Mouse (Mus musculus): ENCODE results near the gene Kcnb1.

The Kcnb1 gene

DNA sequence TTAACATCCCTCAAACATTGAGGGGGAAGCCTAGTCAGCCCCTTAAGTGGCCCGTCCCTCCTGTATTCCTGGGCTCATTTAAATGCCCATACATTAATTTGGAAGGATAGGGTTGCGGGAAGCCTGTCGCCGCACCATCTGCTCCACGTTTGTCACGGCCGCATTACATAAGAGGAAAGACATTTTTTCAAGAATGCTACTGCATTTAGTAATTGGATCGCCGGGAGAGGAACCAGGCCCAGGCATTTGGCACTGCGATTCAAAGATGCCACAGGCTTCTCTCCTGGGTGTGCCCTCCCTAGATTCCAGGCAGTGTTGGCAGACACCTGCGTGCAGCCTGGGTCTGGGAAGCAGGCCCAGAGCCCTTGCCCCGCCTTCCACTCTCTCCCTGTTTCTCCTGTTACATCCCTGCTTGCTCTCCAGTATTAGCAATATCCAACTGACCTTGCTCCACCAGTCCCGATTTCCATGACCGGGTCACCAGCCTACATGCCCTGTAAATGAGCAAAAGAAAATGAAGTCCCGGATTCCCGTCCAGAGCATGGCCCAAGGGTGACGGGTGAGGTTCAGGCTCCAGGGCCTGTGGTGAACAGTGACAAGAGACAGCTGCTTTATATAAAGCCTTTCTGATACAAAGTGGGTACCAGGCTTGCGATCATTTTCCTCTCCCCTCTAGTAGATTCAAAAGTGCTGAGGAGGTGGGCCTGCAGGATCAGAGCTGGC lies 110.3 kb downstream of the Kcnb1 start:
- no peak for DNase-seq (ENCODE audit: low read depth, low spot score)

DNA sequence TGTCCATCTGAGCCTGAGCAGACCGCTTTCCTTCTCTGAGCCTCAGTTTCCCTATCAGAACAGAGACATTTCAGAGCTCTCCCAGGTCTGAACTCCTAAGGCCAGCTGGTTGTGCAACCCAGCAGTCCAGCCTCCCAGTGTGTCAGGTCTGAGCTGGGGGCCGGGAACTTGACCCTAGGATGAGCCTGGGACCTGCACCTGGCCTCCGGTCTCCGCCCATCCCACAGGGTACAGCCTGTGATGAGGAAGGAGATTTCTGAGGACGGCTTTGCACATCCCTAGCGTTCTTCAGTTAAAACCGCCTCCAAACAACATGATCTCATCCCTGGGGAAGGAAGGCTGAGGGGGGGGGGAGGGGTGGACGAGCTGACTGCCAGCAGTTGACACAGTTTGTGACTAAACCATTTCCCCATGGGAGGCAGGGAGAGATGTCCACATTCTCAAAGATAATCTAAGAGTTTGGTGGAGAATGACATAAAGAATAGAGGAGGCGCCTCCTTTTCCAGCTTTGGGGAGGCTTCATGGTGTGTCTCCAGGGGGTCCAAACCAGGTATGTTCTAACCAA lies 110.9 kb downstream of the Kcnb1 start:
- no peak for DNase-seq (ENCODE audit: low read depth, low spot score)

DNA sequence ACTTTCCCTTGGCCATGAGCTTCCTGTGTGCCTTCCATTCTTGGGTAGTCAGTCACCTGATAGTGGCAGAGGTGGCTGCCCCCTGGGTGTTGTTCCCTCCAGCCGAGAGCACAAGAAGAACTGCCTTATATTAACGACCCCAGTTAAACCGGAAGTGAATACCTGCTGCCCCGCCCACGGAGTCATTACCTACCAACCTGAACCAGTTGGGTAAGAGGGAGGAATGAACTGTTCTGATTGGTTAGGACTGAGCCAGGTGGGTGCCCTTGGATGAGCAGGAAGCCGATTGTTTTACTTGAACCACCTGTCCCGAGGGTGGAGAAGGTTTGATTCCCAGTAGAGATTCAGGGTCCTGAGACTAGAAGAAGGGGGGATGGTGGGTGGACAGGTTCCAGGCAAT lies 111.5 kb downstream of the Kcnb1 start:
- no peak for DNase-seq (ENCODE audit: low read depth, low spot score)

- DNase-seq (ENCODE audit: low read depth, low spot score): no peak
These were observed 112.6 kb downstream of the Kcnb1 start for GRCm38 (mm10) chr2:167077199-167077962.

DNA sequence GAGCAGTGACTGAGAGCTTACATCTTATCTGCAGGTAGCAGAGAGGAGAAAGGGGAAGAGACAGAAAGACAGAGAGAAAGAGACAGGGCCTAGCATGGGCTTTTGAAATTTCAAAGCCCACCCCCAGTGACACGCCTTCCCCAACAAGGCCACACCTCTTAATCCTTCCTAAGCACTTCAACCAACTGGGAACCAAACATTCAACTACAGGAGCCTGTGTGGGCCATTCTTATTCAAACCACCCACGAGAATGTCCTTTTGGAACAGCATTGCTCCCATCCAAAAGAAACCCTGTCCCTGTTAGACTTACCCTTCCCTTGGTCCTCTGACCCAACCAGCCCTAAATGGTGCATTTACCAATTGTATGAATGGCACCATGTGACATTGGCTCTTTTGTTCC lies 113.2 kb downstream of the Kcnb1 start:
- DNase-seq (ENCODE audit: low read depth, low spot score): no peak

DNA sequence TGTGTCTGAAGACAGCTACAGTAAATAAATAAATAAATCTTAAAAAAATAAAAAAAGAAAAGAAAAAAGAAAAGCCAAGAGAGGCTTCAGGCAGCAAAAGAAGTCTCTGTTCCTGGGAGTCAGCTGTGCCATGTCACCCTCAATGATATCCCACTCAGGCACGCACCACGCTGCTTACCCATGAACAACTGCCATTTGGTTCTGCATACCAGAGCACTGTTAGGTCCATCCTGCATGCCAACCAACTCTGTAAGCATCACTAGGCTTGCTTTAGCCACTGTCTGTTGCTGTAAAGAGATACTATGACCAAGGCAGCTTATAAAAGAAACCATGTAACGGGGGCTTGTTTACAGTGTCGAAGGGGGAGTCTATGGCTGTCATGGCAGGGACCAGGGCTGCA lies 113.6 kb downstream of the Kcnb1 start:
- no peak for DNase-seq (ENCODE audit: low read depth, low spot score)

DNA sequence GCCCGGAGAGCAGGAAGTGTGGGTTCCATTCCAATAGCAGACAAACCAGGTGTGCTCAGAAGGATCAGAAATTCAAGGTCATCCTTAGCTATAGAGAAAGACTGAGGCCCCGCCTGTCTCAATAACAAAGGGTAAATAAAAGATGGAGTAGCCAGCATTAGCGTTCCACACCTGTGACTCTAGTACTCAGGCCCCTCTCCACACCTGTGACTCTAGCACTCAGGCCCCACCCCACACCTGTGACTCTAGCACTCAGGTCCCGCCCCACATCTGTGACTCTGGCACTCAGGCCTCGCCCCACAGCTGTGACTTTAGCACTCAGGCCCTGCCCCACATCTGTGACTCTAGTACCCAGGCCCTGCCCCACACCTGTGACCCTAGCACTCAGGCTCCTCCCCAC lies 115.4 kb downstream of the Kcnb1 start:
- no peak for DNase-seq (ENCODE audit: low read depth, low spot score)

DNA sequence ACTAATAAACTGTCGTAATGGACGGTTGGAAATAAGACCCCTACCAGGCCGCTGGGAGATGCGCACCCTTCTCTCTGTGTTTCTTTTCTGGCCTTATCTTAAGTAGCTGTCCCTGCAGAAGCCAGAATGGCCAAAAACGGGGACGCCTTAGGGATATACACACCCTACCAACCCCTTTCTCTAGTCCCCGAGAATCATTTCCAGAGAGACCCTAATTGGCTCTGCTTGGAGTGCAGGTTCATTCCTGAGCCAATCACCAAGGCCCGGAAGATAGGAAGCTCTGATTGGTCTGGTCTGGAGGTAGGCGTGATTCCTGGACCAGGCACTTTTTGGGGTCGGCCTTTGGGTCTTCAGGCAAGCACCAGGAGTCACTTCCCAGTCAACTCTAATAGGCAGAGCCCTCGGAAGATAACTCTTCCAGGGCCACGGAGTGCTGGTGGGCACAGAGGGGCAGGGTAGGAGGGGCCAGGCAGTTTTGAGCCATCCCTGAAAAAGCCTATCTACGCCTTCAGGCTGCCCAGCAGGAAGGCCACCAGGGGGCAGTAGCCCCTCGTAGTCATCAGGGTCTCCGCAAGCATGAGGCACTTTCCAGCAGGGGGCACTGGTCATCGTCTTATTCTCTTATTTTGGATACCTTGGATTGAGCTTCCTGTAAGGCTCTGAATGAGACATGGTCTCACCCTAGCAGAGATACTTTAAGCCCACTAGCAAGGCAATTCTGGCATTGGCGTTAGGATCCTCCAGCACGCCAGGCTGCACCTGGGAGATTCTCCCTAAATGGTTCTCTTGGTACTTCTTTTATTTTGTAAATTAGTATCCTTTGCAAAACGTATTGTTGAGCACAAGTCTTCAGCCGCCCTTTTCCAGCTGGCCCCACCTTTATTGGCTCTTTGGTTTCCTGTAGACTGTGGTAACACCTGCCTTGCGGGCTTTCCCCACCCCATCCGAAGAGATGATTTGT lies 118.0 kb downstream of the Kcnb1 start:
- DNase-seq (ENCODE audit: low read depth, low spot score): peak; percentile 76

DNA sequence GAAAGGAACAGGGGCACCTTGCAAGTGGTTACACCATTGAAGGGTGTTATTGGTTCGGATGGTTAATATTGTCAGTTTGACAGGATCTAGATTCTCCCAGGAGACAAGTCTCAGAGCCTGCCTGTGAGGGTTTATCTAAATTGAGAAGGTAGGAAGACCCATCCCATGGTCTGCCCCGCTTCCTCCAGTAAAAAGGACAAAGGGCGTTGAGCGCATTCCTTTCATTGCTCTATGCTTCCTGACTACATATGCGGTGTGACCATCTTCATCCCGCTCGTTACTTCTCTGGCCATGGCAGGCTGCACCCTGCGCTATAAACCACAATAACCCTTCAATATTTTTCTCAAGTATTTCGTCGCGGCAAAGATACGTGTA lies 118.7 kb downstream of the Kcnb1 start:
- no peak for DNase-seq (ENCODE audit: low read depth, low spot score)

GRCm38 (mm10) chr2:167070341-167070740 lies 119.6 kb downstream of the Kcnb1 start:
- DNase-seq (ENCODE audit: low read depth, low spot score): no peak

- DNase-seq (ENCODE audit: low read depth, low spot score): no peak
These were observed 122.4 kb downstream of the Kcnb1 start for GRCm38 (mm10) chr2:167067575-167067974.

- DNase-seq (ENCODE audit: low read depth, low spot score): no peak
These were observed 123.1 kb downstream of the Kcnb1 start for GRCm38 (mm10) chr2:167066528-167067516.

DNA sequence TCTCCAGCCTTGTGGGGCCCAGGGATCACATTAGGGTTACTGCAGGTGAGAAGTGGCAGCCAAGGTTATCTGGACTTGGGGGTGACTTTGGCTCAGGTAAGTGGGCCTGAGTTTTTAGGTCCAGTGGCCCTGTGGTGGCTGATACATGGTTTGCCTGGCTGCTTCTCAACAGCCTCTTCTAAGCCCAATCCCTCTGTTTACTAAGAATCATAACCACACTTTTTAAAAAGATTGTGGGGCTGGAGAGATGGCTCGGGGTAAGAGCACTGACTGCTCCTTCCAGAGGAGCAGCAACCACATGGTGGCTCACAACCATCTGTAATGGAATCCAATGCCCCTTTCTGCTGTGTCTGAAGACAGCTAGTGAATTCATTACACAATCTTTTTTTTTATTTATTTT lies 123.9 kb downstream of the Kcnb1 start:
- no peak for DNase-seq (ENCODE audit: low read depth, low spot score)

DNA sequence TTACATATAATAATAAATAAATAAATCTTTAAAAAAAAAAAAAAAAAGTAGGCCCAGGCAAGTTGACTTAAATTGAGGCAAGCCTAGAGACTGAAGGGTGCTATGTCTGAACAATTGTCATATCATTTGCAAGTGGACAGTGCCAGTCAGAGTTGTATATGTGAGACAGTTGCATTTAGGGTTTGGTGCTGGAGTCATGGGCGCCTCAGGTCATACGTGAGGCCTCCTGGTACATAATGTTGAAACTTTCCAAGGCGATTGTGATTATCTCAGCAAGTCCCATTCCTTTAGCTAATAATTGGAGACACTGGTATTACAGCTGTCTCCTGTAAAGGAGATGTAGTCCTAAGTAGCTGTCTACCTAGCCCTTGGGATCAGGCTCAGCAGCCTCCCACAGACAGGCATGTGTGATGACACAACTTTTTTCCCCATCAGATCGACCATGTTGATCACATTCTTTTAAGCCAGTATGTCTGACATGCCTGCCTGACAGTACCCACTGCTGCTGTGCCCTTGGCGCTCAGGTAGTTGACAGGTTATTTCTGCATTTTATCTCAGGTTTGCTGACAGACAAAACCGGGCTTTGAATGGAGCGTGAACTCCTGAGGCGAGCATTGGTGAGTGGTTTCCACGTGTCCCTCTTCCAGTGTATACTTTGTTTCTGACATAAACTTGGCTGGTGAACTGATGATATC lies 125.2 kb downstream of the Kcnb1 start:
- DNase-seq (ENCODE audit: low read depth, low spot score): no peak

- no peak for DNase-seq (ENCODE audit: low read depth, low spot score)
These were observed 126.0 kb downstream of the Kcnb1 start for GRCm38 (mm10) chr2:167063906-167064496.

DNA sequence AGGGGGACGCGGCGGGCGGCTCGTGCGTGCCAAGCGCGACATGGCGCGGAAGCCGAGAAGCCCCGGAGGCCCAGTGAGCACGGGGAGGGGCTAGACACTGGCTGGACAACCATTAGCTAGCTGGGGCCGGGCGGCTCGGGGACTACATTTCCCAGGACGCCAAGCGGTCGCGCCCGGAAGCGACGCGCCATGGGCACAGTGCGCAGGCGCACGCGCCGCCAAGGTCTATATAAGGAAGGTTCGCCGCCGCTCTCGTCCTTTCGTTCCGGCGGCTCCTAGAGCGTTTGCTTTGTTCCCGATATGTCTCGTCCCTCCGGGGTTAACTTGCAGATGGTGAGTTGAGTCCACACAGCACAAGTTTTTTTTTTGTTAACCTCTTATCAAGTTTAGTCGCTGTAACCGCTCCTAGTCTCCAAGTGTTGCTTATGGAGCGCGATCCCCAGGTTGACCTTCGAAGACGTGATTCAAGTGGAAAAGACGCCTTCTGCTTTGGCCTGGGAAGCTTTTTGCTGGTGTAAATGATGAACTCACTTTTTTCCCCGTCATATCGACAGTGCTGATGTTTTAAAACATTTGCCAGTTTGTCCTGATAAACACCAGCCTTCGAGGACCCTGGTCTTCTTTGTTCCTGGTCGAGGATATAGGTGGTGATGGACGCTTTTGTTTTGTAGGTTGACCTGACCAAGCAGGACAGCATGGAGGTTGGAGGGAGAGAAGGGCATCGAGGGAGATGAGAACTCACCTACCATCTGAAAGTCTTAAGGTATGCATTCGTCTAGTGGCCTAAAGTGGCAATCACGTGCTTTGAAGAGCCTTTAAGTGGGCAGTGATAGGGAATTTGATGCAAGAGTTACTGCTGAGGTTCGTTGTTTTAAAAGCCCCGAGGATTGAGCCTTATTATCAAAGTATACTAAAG lies 126.7 kb downstream of the Kcnb1 start, which contains the start of gene Znfx1:
Gene Znfx1 (minus strand): TSS at position 51 of the 916 bp plus-strand sequence.
- DNase-seq (ENCODE audit: low read depth, low spot score): peak; percentile 92

DNA sequence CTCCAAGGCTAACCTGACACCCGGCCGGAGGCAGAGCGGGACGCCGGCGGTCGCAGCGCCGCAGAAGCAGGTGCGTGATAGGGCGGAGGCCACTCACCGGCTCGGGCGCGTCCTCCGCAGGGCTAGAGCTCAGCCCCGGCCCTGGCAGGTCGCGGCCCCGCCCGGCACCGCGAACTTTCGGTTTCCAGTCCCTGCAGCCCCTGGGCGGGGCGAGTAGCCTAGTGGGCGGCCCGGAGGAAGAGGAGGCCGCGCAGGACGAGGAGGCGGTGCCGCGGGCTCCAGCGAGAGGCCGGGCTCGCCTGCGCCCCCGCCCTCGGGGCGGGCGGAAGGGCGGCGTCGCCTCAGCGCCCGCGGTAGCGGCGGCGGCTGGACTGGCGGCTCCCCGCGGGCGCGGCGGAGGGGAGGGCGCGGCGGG lies 127.5 kb downstream of the Kcnb1 start:
- DNase-seq (ENCODE audit: low read depth, low spot score): peak; percentile 96

- no peak for DNase-seq (ENCODE audit: low read depth, low spot score)
These were observed 128.4 kb downstream of the Kcnb1 start for GRCm38 (mm10) chr2:167061381-167062034.
